Mouse (Mus musculus): ENCODE results near the gene Spem1. TPM values are rescaled to one million over a fixed set of nuclear protein-coding genes. Genes with fewer than 3 reads are reported as not detected.

The Spem1 gene
- polyA plus RNA-seq, 1 experiment, result not detected

GRCm38 (mm10) chr11:69818365-69818764, 3.6 kb downstream of the Spem1 start, which contains the start of gene Spem2:
TSS of gene Spem2 (minus strand) at chr11:69818465.
- H3K36me3 ChIP-seq (ENCODE audit: control insufficient read depth), result no peaks in the 10 kb centered on the region
- no peak within 1 kb of the TSS for H3K4me3 ChIP-seq (replicated peaks)
- TF ChIP-seq TAL1 (IDR thresholded peaks at IDR 0.05; ENCODE audit: low read length), result no peak
- TF ChIP-seq GATA1 (IDR thresholded peaks at IDR 0.05; ENCODE audit: low read length), result no peak
- peaks cover 11% of the 10 kb centered on the region for H3K9me3 ChIP-seq (ENCODE audit: control insufficient read depth, low read length)
- no peaks in the 10 kb centered on the region for H3K4me1 ChIP-seq (ENCODE audit: control insufficient read depth)
- peaks cover 21% of the 10 kb centered on the region for H3K27me3 ChIP-seq (ENCODE audit: control insufficient read depth)

- no peak overlapping the region for H3K4me3 ChIP-seq (replicated peaks)
- peaks cover 11% of the 10 kb centered on the region for H3K9me3 ChIP-seq (ENCODE audit: control insufficient read depth, low read length)
- H3K4me1 ChIP-seq (ENCODE audit: control insufficient read depth), result no peaks in the 10 kb centered on the region
- no peaks in the 10 kb centered on the region for H3K36me3 ChIP-seq (ENCODE audit: control insufficient read depth)
- peaks cover 28% of the 10 kb centered on the region for H3K27me3 ChIP-seq (ENCODE audit: control insufficient read depth)
- TF ChIP-seq TAL1 (IDR thresholded peaks at IDR 0.05; ENCODE audit: low read length) (no peak), GATA1 (IDR thresholded peaks at IDR 0.05; ENCODE audit: low read length) (no peak)
Measured at GRCm38 (mm10) chr11:69816520-69816919, 5.5 kb downstream of the Spem1 start.

- Histone ChIP-seq H3K4me1 (ENCODE audit: control insufficient read depth) (no peaks in the 10 kb centered on the region), H3K27me3 (ENCODE audit: control insufficient read depth) (peaks cover 42% of the 10 kb centered on the region), H3K4me3 (replicated peaks) (no peak within 1 kb of the TSS), H3K9me3 (ENCODE audit: control insufficient read depth, low read length) (peaks cover 11% of the 10 kb centered on the region), H3K36me3 (ENCODE audit: control insufficient read depth) (no peaks in the 10 kb centered on the region)
- TF ChIP-seq GATA1 (IDR thresholded peaks at IDR 0.05; ENCODE audit: low read length) (no peak), TAL1 (IDR thresholded peaks at IDR 0.05; ENCODE audit: low read length) (no peak)
Measured at GRCm38 (mm10) chr11:69815155-69815554, 6.8 kb downstream of the Spem1 start, which contains the start of gene Gm39566. TSS of gene Gm39566 (minus strand) at chr11:69815298.

- Histone ChIP-seq H3K9me3 (ENCODE audit: control insufficient read depth, low read length) (0 out of 2 replicates have a peak, but pooled peaks cover 2% of the 10 kb centered on the region), H3K36me3 (ENCODE audit: control insufficient read depth) (no peaks in the 10 kb centered on the region), H3K4me1 (ENCODE audit: control insufficient read depth) (peaks cover 2% of the 10 kb centered on the region; the same call in 1 of the 2 replicates), H3K4me3 (replicated peaks) (no peak overlapping the region), H3K27me3 (ENCODE audit: control insufficient read depth) (peaks cover 65% of the 10 kb centered on the region)
- no peak for TF ChIP-seq TAL1 (IDR thresholded peaks at IDR 0.05; ENCODE audit: low read length)
- no peak for TF ChIP-seq GATA1 (IDR thresholded peaks at IDR 0.05; ENCODE audit: low read length)
Measured at GRCm38 (mm10) chr11:69810280-69810679, 11.7 kb downstream of the Spem1 start.

GRCm38 (mm10) chr11:69807641-69808040, 14.3 kb downstream of the Spem1 start:
- peaks cover 17% of the 10 kb centered on the region; the same call in 1 of the 2 replicates for H3K9me3 ChIP-seq (ENCODE audit: control insufficient read depth, low read length)
- H3K4me1 ChIP-seq (ENCODE audit: control insufficient read depth), result peaks cover 27% of the 10 kb centered on the region
- no peak overlapping the region for H3K4me3 ChIP-seq (replicated peaks)
- no peaks in the 10 kb centered on the region for H3K36me3 ChIP-seq (ENCODE audit: control insufficient read depth)
- peaks cover 79% of the 10 kb centered on the region for H3K27me3 ChIP-seq (ENCODE audit: control insufficient read depth)
- TF ChIP-seq GATA1 (IDR thresholded peaks at IDR 0.05; ENCODE audit: low read length), result no peak

- peaks cover 87% of the 10 kb centered on the region for H3K27me3 ChIP-seq (ENCODE audit: control insufficient read depth)
Measured at GRCm38 (mm10) chr11:69806378-69806777, 15.6 kb downstream of the Spem1 start.

GRCm38 (mm10) chr11:69804972-69805909, 16.7 kb downstream of the Spem1 start, which contains the start of gene Tmem102:
TSS of gene Tmem102 (minus strand) at chr11:69805624.
- peaks cover 43% of the 10 kb centered on the region for H3K4me1 ChIP-seq (ENCODE audit: control insufficient read depth)
- H3K9me3 ChIP-seq (ENCODE audit: control insufficient read depth, low read length), result peaks cover 38% of the 10 kb centered on the region
- TF ChIP-seq GATA1 (IDR thresholded peaks at IDR 0.05; ENCODE audit: low read length) (no peak), TAL1 (IDR thresholded peaks at IDR 0.05; ENCODE audit: low read length) (no peak)
- H3K27me3 ChIP-seq (ENCODE audit: control insufficient read depth), result peaks cover 87% of the 10 kb centered on the region
- H3K4me3 ChIP-seq (replicated peaks), result no peak within 1 kb of the TSS
- H3K36me3 ChIP-seq (ENCODE audit: control insufficient read depth), result no peaks in the 10 kb centered on the region

More at GRCm38 (mm10) chr11:69806378-69806777, 15.6 kb downstream of the Spem1 start:
- Histone ChIP-seq H3K9me3 (ENCODE audit: control insufficient read depth, low read length) (peaks cover 29% of the 10 kb centered on the region), H3K4me1 (ENCODE audit: control insufficient read depth) (peaks cover 33% of the 10 kb centered on the region), H3K36me3 (ENCODE audit: control insufficient read depth) (no peaks in the 10 kb centered on the region), H3K4me3 (replicated peaks) (no peak overlapping the region)
- TF ChIP-seq TAL1 (IDR thresholded peaks at IDR 0.05; ENCODE audit: low read length) (no peak), GATA1 (IDR thresholded peaks at IDR 0.05; ENCODE audit: low read length) (no peak)

- no peaks in the 10 kb centered on the region for H3K36me3 ChIP-seq (ENCODE audit: control insufficient read depth)
- peaks cover 88% of the 10 kb centered on the region for H3K27me3 ChIP-seq (ENCODE audit: control insufficient read depth)
- no peak for TF ChIP-seq TAL1 (IDR thresholded peaks at IDR 0.05; ENCODE audit: low read length)
- TF ChIP-seq GATA1 (IDR thresholded peaks at IDR 0.05; ENCODE audit: low read length), result no peak
- no peak overlapping the region for H3K4me3 ChIP-seq (replicated peaks)
- peaks cover 42% of the 10 kb centered on the region for H3K9me3 ChIP-seq (ENCODE audit: control insufficient read depth, low read length)
- H3K4me1 ChIP-seq (ENCODE audit: control insufficient read depth), result peaks cover 46% of the 10 kb centered on the region
Measured at GRCm38 (mm10) chr11:69804652-69804940, 17.4 kb downstream of the Spem1 start.

Data from erythroblast, embryonic 14.5 days (primary cell).